Mouse (Mus musculus) ES-E14 (cell line): ENCODE measurements around the gene Prss8.

Source experiments
- CHD2 ChIP-seq: IDR thresholded peaks from 2 replicates; pipeline ENCODE4 v1.6.1; 2014; ENCODE audit warnings: mild to moderate bottlenecking, low read depth, low read length, inconsistent platforms
- HCFC1 ChIP-seq: IDR thresholded peaks from 2 replicates; pipeline ENCODE4 v1.6.1; 2012; ENCODE audit warnings: low read length, inconsistent platforms, borderline replicate concordance; ENCODE audit not compliant: insufficient read depth
- MAFK ChIP-seq: IDR thresholded peaks from 2 replicates; pipeline ENCODE4 v1.6.1; 2014; ENCODE audit warnings: mild to moderate bottlenecking, low read depth, low read length, inconsistent platforms; ENCODE audit not compliant: insufficient read depth
- ZC3H11A ChIP-seq: IDR thresholded peaks from 2 replicates; pipeline ENCODE4 v1.6.1; 2012; ENCODE audit warnings: low read depth, mild to moderate bottlenecking, inconsistent platforms, low read length, borderline replicate concordance
- ZNF384 ChIP-seq: IDR thresholded peaks from 2 replicates; pipeline ENCODE4 v1.6.1; 2012; ENCODE audit warnings: low read depth, low read length, inconsistent platforms

GRCm38 (mm10) chr7:127967004-127967921, 37.4 kb upstream of the Prss8 start, which contains the start of gene Fus:
- TF ChIP-seq MAFK = no peak
- TF ChIP-seq ZNF384 = no peak
- TF ChIP-seq CHD2 = no peak
- no peak for TF ChIP-seq ZC3H11A
- TF ChIP-seq HCFC1 = peak; percentile 23
